Mouse (Mus musculus) cerebellum, adult 18-20 months (tissue): ENCODE data around the gene Pfdn4.
A peak's percentile ranks its signal among the peaks of the same experiment; 100 is the strongest.
"Not testable (repeated sequence)": the region's sequence is repeated elsewhere in the genome, so short reads cannot be mapped to it uniquely, and the experiment has no call there.

Experiments used
- DNase-seq, 2 experiments: peaks; one replicate each; pipeline ENCODE4 v3.0.0; 2021

Gene Pfdn4

GRCm38 (mm10) chr2:170496154-170496930 is at the start of gene Pfdn4:
Gene Pfdn4 (plus strand): TSS chr2:170496428.
- DNase-seq = no peak

GRCm38 (mm10) chr2:170446843-170447383 is 49.3 kb upstream of the Pfdn4 start:
- no peak for DNase-seq

GRCm38 (mm10) chr2:170447651-170448050 is 48.6 kb upstream of the Pfdn4 start:
- no peak for DNase-seq

- DNase-seq = peak; percentile 34 to 55
These were observed 45.3 kb upstream of the Pfdn4 start for GRCm38 (mm10) chr2:170450933-170451332.

GRCm38 (mm10) chr2:170453809-170454208 is 42.4 kb upstream of the Pfdn4 start:
- DNase-seq = not testable (repeated sequence)

GRCm38 (mm10) chr2:170459183-170459582 is 37.0 kb upstream of the Pfdn4 start:
- no peak for DNase-seq

- DNase-seq = no peak
These were observed 36.4 kb upstream of the Pfdn4 start for GRCm38 (mm10) chr2:170459805-170460204.

GRCm38 (mm10) chr2:170461652-170462051 is 34.6 kb upstream of the Pfdn4 start:
- DNase-seq = no peak

GRCm38 (mm10) chr2:170464817-170465216 is 31.4 kb upstream of the Pfdn4 start:
- no peak for DNase-seq

- DNase-seq = no peak
These were observed 28.2 kb upstream of the Pfdn4 start for GRCm38 (mm10) chr2:170468009-170468408.

- peak; percentile 10 to 28 for DNase-seq
These were observed 26.5 kb upstream of the Pfdn4 start for GRCm38 (mm10) chr2:170469616-170470308.

GRCm38 (mm10) chr2:170470591-170470990 is 25.6 kb upstream of the Pfdn4 start:
- DNase-seq = no peak

- no peak for DNase-seq
These were observed 22.1 kb upstream of the Pfdn4 start for GRCm38 (mm10) chr2:170474125-170474524.

GRCm38 (mm10) chr2:170475164-170475563 is 21.1 kb upstream of the Pfdn4 start:
- DNase-seq = no peak

- DNase-seq = no peak
These were observed 20.0 kb upstream of the Pfdn4 start for GRCm38 (mm10) chr2:170476215-170476614.

GRCm38 (mm10) chr2:170476643-170477042 is 19.6 kb upstream of the Pfdn4 start:
- no peak for DNase-seq

GRCm38 (mm10) chr2:170482019-170482540 is 14.1 kb upstream of the Pfdn4 start:
- DNase-seq = no peak

GRCm38 (mm10) chr2:170483914-170484313 is 12.3 kb upstream of the Pfdn4 start:
- no peak for DNase-seq

- DNase-seq = no peak
These were observed 9.0 kb upstream of the Pfdn4 start for GRCm38 (mm10) chr2:170487202-170487601.

- DNase-seq = peak in 1 of 2 experiments; percentile 18
These were observed 8.2 kb upstream of the Pfdn4 start for GRCm38 (mm10) chr2:170487890-170488502.

GRCm38 (mm10) chr2:170494784-170495710 is 1.2 kb upstream of the Pfdn4 start:
- DNase-seq = no peak

- no peak for DNase-seq
These were observed 901 bp downstream of the Pfdn4 start, which contains the start of gene Cyp24a1 for GRCm38 (mm10) chr2:170497091-170497566. Gene Cyp24a1 (minus strand): TSS chr2:170497145.
